Mouse (Mus musculus): ENCODE results near the gene Kctd7. TPM values are rescaled to one million over a fixed set of nuclear protein-coding genes. Genes with fewer than 3 reads are reported as not detected.
A peak's percentile ranks its signal among the peaks of the same experiment; 100 is the strongest.

Gene Kctd7
- polyA plus RNA-seq, 1 experiment from 2014 or later, result 2.4 TPM

GRCm38 (mm10) chr5:130165213-130165612, 20.6 kb downstream of the Kctd7 start:
- H3K9me3 ChIP-seq (ENCODE audit: control insufficient read depth, low read length), result no peaks in the 10 kb centered on the region
- 78% methylated on average over 4 of the region's 4 CpGs for WGBS
- no peak for DNase-seq (ENCODE audit: low spot score)
- H3K27me3 ChIP-seq (ENCODE audit: control insufficient read depth, insufficient read depth, low read length), result no peaks in the 10 kb centered on the region
- no peak overlapping the region for H3K9ac ChIP-seq (ENCODE audit: low read length)
- no peaks in the 10 kb centered on the region for H3K36me3 ChIP-seq (ENCODE audit: control insufficient read depth, insufficient read depth, low read length)
- no peak overlapping the region for H3K4me2 ChIP-seq (replicated peaks; ENCODE audit: low read depth)
- no peak overlapping the region for H3K27ac ChIP-seq (replicated peaks)
- TF ChIP-seq CTCF (IDR thresholded peaks at IDR 0.05; ENCODE audit: low read depth) (no peak), EP300 (optimal IDR thresholded peaks at IDR 0.05) (no peak)
- no peaks in the 10 kb centered on the region for H3K4me1 ChIP-seq (replicated peaks; ENCODE audit: control insufficient read depth, insufficient read depth)
- ATAC-seq (ENCODE audit: low FRiP score, low TSS enrichment), result no peak
- H3K4me3 ChIP-seq (ENCODE audit: low read depth, low read length), result no peak overlapping the region

DNA sequence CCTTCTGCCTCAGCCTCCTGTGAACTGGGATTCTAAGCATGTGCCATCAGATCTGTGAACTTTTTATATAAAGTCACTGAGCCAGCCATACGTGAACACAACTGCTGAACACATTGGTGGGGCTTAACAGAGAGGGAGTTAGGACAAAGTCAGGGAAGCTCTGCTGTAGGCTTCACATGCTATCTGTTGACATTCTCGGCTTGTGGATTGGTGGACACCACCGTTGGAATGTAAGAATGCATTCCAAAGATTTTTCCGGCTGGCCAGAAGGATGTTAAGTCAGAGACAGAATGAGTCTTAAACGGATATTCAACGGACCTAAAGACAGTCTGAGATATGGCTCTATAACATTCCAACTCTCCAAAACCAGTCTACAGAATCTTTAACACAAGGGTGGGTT, 24.4 kb downstream of the Kctd7 start:
- Histone ChIP-seq H3K27ac (replicated peaks) (no peak overlapping the region), H3K4me1 (replicated peaks; ENCODE audit: control insufficient read depth, insufficient read depth) (peaks cover 6% of the 10 kb centered on the region), H3K4me2 (replicated peaks; ENCODE audit: low read depth) (no peak overlapping the region), H3K9me3 (ENCODE audit: control insufficient read depth, low read length) (no peaks in the 10 kb centered on the region), H3K9ac (ENCODE audit: low read length) (no peak overlapping the region), H3K36me3 (ENCODE audit: control insufficient read depth, insufficient read depth, low read length) (no peaks in the 10 kb centered on the region), H3K27me3 (ENCODE audit: control insufficient read depth, insufficient read depth, low read length) (no peaks in the 10 kb centered on the region), H3K4me3 (ENCODE audit: low read depth, low read length) (no peak overlapping the region)
- 23% methylated on average over 6 of the region's 6 CpGs for WGBS
- ATAC-seq (ENCODE audit: low FRiP score, low TSS enrichment) (no peak), DNase-seq (ENCODE audit: low spot score) (no peak)
- TF ChIP-seq CTCF (IDR thresholded peaks at IDR 0.05; ENCODE audit: low read depth), result no peak
- TF ChIP-seq EP300 (optimal IDR thresholded peaks at IDR 0.05), result no peak

- Histone ChIP-seq H3K4me3 (ENCODE audit: low read depth, low read length) (peak overlapping the region; percentile 79), H3K9me3 (ENCODE audit: control insufficient read depth, low read length) (no peaks in the 10 kb centered on the region), H3K27ac (replicated peaks) (peak overlapping the region; percentile 95), H3K4me2 (replicated peaks; ENCODE audit: low read depth) (peak overlapping the region; percentile 69), H3K27me3 (ENCODE audit: control insufficient read depth, insufficient read depth, low read length) (no peaks in the 10 kb centered on the region), H3K4me1 (replicated peaks; ENCODE audit: control insufficient read depth, insufficient read depth) (peaks cover 6% of the 10 kb centered on the region), H3K9ac (ENCODE audit: low read length) (peak overlapping the region; percentile 91), H3K36me3 (ENCODE audit: control insufficient read depth, insufficient read depth, low read length) (no peaks in the 10 kb centered on the region)
- 12% methylated on average over 6 of the region's 6 CpGs for WGBS
- no peak for ATAC-seq (ENCODE audit: low FRiP score, low TSS enrichment)
- no peak for DNase-seq (ENCODE audit: low spot score)
- TF ChIP-seq EP300 (optimal IDR thresholded peaks at IDR 0.05), result no peak
- no peak for TF ChIP-seq CTCF (IDR thresholded peaks at IDR 0.05; ENCODE audit: low read depth)
Observed at GRCm38 (mm10) chr5:130170666-130171422, 26.2 kb downstream of the Kctd7 start.

GRCm38 (mm10) chr5:130171423-130171954, 26.8 kb downstream of the Kctd7 start, which contains the start of gene Rabgef1:
Gene Rabgef1, plus strand, starts transcription at chr5:130171798.
- Histone ChIP-seq H3K27me3 (ENCODE audit: control insufficient read depth, insufficient read depth, low read length) (no peaks in the 10 kb centered on the region), H3K36me3 (ENCODE audit: control insufficient read depth, insufficient read depth, low read length) (no peaks in the 10 kb centered on the region), H3K4me1 (replicated peaks; ENCODE audit: control insufficient read depth, insufficient read depth) (peaks cover 6% of the 10 kb centered on the region), H3K9ac (ENCODE audit: low read length) (peak within 1 kb of the TSS; percentile 91), H3K27ac (replicated peaks) (peak within 1 kb of the TSS; percentile 95), H3K9me3 (ENCODE audit: control insufficient read depth, low read length) (no peaks in the 10 kb centered on the region), H3K4me3 (ENCODE audit: low read depth, low read length) (peak within 1 kb of the TSS; percentile 79), H3K4me2 (replicated peaks; ENCODE audit: low read depth) (peak within 1 kb of the TSS; percentile 69)
- under 1% methylated on average over 57 of the region's 62 CpGs for WGBS
- no peak for TF ChIP-seq EP300 (optimal IDR thresholded peaks at IDR 0.05)
- TF ChIP-seq CTCF (IDR thresholded peaks at IDR 0.05; ENCODE audit: low read depth), result no peak
- DNase-seq (ENCODE audit: low spot score) (peak; percentile 97), ATAC-seq (ENCODE audit: low FRiP score, low TSS enrichment) (peak; percentile 96)

DNA sequence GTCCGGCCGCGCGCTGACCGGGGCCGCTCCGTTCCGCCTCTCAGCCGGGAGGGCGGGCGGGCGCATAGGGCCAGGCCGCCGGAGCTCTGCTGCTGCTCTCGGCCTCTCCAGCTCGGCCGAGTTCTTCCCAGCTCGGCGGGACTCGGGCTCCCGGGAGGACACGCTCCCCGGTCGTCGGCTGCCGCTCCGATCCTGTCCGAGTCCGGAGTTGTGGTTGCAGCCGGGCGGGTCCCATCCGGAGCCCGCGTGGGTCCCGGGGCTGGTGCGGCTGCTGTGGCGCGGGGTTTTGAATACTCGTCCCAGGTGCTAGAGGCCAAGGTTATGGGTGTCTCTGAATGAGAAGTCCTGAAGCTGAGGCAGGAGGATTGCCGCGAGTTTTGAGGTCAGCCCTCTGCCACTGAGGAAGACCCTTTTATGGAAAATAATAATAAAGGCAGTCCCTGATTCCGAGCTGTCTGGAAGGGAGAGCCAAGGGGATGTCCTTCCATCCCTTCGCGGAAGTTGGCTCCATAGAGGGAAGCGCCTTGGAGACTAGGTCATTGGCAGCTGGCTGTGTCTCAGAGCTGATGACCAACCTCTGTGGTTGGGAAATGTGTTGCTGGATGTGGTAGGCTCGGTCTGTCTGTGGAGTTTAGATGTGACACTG, 27.4 kb downstream of the Kctd7 start:
- no peaks in the 10 kb centered on the region for H3K27me3 ChIP-seq (ENCODE audit: control insufficient read depth, insufficient read depth, low read length)
- H3K9me3 ChIP-seq (ENCODE audit: control insufficient read depth, low read length), result no peaks in the 10 kb centered on the region
- ATAC-seq (ENCODE audit: low FRiP score, low TSS enrichment) (peak; percentile 77), DNase-seq (ENCODE audit: low spot score) (peak; percentile 51)
- H3K36me3 ChIP-seq (ENCODE audit: control insufficient read depth, insufficient read depth, low read length), result no peaks in the 10 kb centered on the region
- peak overlapping the region; percentile 55 for H3K4me2 ChIP-seq (replicated peaks; ENCODE audit: low read depth)
- H3K4me3 ChIP-seq (ENCODE audit: low read depth, low read length), result peak overlapping the region; percentile 79
- peak overlapping the region; percentile 95 for H3K27ac ChIP-seq (replicated peaks)
- peak overlapping the region; percentile 91 for H3K9ac ChIP-seq (ENCODE audit: low read length)
- H3K4me1 ChIP-seq (replicated peaks; ENCODE audit: control insufficient read depth, insufficient read depth), result peaks cover 6% of the 10 kb centered on the region
- TF ChIP-seq CTCF (IDR thresholded peaks at IDR 0.05; ENCODE audit: low read depth) (no peak), EP300 (optimal IDR thresholded peaks at IDR 0.05) (no peak)
- under 1% methylated on average over 36 of the region's 46 CpGs for WGBS
